In the genomic region with DNA sequence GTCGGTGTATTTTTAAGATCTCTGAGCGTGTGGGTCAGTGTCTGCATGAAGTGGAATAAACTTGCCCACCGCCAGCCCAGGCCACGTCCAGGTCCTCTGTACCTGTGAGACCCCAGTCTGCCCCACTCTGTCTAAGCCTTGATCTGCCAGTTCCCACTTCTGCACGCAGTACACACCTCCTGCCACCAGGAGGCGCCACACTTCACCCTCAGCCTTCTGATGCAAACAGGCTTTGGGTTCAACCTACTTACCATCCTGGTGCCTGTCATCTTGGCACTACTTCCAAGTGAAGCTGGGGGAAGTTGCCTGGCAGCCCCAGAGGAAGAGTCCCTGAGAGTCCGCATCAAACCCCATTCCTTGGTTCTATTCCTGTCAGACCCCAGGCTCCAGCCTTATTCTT, we compare ENCODE assay signal across 8 mouse cellular contexts. TPM values are rescaled to one million over a fixed set of nuclear protein-coding genes. Genes with fewer than 3 reads are reported as not detected.
DNase-seq lines count a peak whose midpoint lies in the region; ATAC-seq lines count a peak whose summit lies in the region.

No protein-coding gene starts in this region.

- intact Hi-C loops in gastrocnemius, postnatal 36 days (cut with DNase I), result no loop called here

- H3K36me3 ChIP-seq in heart, embryonic 11.5 days (ENCODE audit: control insufficient read depth, insufficient read depth, low read length), result peaks cover 35% of the 10 kb centered on the region

- no peak overlapping the region for H3K4me2 ChIP-seq in heart, embryonic 11.5 days

- H3K27me3 ChIP-seq in heart, embryonic 11.5 days (ENCODE audit: control insufficient read depth, insufficient read depth, low read length), result 0 out of 2 replicates have a peak, but pooled peaks cover 2% of the 10 kb centered on the region

- WGBS in heart, embryonic 11.5 days (ENCODE audit: insufficient replicate concordance), result 60% methylated on average over 7 of the region's 7 CpGs

- H3K4me1 ChIP-seq in heart, embryonic 11.5 days (ENCODE audit: control insufficient read depth, insufficient read depth, low read length), result no peaks in the 10 kb centered on the region

- no peaks in the 10 kb centered on the region for H3K9me3 ChIP-seq in heart, embryonic 11.5 days (replicated peaks; ENCODE audit: control insufficient read depth, low read length)

- no peak overlapping the region for H3K27ac ChIP-seq in heart, embryonic 11.5 days (ENCODE audit: low read depth, low read length)

- DNase-seq in heart, adult 8-10 months (ENCODE audit: low spot score), result peak; percentile 72
- DNase-seq in ES-CJ7 (ENCODE audit: low read depth, low spot score), result peak; percentile 83
- DNase-seq in cerebellum, adult 8-10 months, result peak; percentile 88
- peak; percentile 53 to 74 for DNase-seq in gastrocnemius, postnatal 36 days
- peak; percentile 68 to 79 for DNase-seq in layer of hippocampus, postnatal 25 days (ENCODE audit: extremely low spot score in 1 of 2, low spot score in 1 of 2)
- DNase-seq in mesoderm, embryonic 11.5 days (ENCODE audit: low read depth, low spot score), result peak; percentile 77
- DNase-seq in thymus, adult 18-20 months, result peak; percentile 52 to 53

- no peak overlapping the region for H3K9ac ChIP-seq in heart, embryonic 11.5 days (ENCODE audit: low read depth, low read length)

- ATAC-seq in heart, embryonic 11.5 days (replicated peaks; ENCODE audit: insufficient number of reproducible peaks, low FRiP score, low TSS enrichment), result no peak

- H3K4me3 ChIP-seq in heart, embryonic 11.5 days (ENCODE audit: low read depth, low read length), result no peak overlapping the region

RNA-seq across cellular contexts. Expression of a gene that starts 14.3 kb away (rescaled TPM):
- total RNA-seq in heart, adult 8-10 months (2022), result 10 to 100 TPM; 88.7 to 99.1 (median 92.3) TPM
- 70.0 and 82.8 TPM in 2 replicates for polyA plus RNA-seq in heart, embryonic 11.5 days (2014; fragmentation: Nextera tagmentation; extraction: Ambion mirVana)
- total RNA-seq in gastrocnemius, postnatal 36 days (2021), result 10 to 100 TPM; 23.5 to 36.0 TPM
- 10 to 100 TPM; 84.9 to 88.6 TPM for total RNA-seq in layer of hippocampus, postnatal 25 days (2021)

RNA-seq across cellular contexts. Expression of a gene that starts 20.8 kb away (rescaled TPM):
- total RNA-seq in heart, adult 8-10 months (2022), result 10 to 100 TPM; 22.3 to 28.0 (median 25.8) TPM
- 6.1 and 8.4 TPM in 2 replicates for polyA plus RNA-seq in heart, embryonic 11.5 days (2014; fragmentation: Nextera tagmentation; extraction: Ambion mirVana)
- total RNA-seq in gastrocnemius, postnatal 36 days (2021), result 10 to 100 TPM; 16.5 to 18.0 TPM
- 10 to 100 TPM; 31.1 to 38.3 TPM for total RNA-seq in layer of hippocampus, postnatal 25 days (2021)

RNA-seq across cellular contexts. Expression of a gene that starts 26.6 kb away (rescaled TPM):
- total RNA-seq in heart, adult 8-10 months (2022), result 10 to 100 TPM; 32.9 to 35.9 (median 34.4) TPM
- polyA plus RNA-seq in heart, embryonic 11.5 days (2014; fragmentation: Nextera tagmentation; extraction: Ambion mirVana), result 22.2 and 27.7 TPM in 2 replicates
- total RNA-seq in gastrocnemius, postnatal 36 days (2021), result 10 to 100 TPM; 32.2 to 34.6 TPM
- total RNA-seq in layer of hippocampus, postnatal 25 days (2021), result 100 to 1,000 TPM; 137 to 146 TPM

RNA-seq across cellular contexts. Expression of a gene that starts 36.0 kb away (rescaled TPM):
- total RNA-seq in heart, adult 8-10 months (2022), result not detected
- 0.29 TPM in 1 of 2 replicates, not detected in the other for polyA plus RNA-seq in heart, embryonic 11.5 days (2014; fragmentation: Nextera tagmentation; extraction: Ambion mirVana)
- total RNA-seq in gastrocnemius, postnatal 36 days (2021), result not detected
- total RNA-seq in layer of hippocampus, postnatal 25 days (2021), result not detected

RNA-seq across cellular contexts. Expression of a gene that starts 44.0 kb away (rescaled TPM):
- total RNA-seq in heart, adult 8-10 months (2022), result 10 to 100 TPM; 14.7 to 17.1 (median 15.4) TPM
- polyA plus RNA-seq in heart, embryonic 11.5 days (2014; fragmentation: Nextera tagmentation; extraction: Ambion mirVana), result 0.44 and 0.74 TPM in 2 replicates
- 1 to 10 TPM; 4.3 to 5.2 TPM for total RNA-seq in gastrocnemius, postnatal 36 days (2021)
- 1 to 10 TPM; 3.9 to 4.6 TPM for total RNA-seq in layer of hippocampus, postnatal 25 days (2021)
